In the genomic region with DNA sequence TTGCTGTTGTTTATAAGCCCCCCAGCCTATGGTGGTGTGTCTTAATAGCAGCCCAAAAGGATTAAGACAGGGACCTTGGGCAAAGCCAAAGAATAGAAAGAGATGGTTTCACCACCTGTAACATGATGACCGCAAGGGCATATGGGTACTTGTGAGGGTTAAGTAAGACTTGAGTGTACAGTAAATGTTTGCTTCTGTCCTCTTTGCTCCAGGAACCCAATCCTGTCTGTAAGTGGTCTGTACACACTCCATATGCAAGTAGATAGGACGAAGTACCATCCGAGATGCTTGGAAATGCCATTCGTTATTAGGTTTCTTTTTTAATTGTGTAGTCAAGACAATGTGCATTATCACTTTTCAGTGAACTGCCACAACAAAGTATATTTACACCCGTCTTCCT, we compare ENCODE assay signal across 24 mouse cellular contexts. TPM values are rescaled to one million over a fixed set of nuclear protein-coding genes. Genes with fewer than 3 reads are reported as not detected.
"Had no signal": no experiment of that assay in that cellular context is flagged by ENCODE, and none has a peak within 500 bp of the region (broad histone marks: within the 10 kb centered on the region; RNA-seq: fewer than 3 reads in every experiment).

No protein-coding gene starts in this region.

- H3K9ac ChIP-seq: heart, embryonic 12.5 days; hindbrain, embryonic 12.5 days; hindbrain, embryonic 14.5 days; intestine, embryonic 15.5 days; limb, embryonic 12.5 days had no signal

- ATAC-seq: inflammation-experienced regulatory T-cells, adult 6 months; intestine, embryonic 15.5 days; intestine, postnatal 0 days had no signal

- H3K36me3 ChIP-seq: heart, embryonic 10.5 days; heart, embryonic 12.5 days; hindbrain, embryonic 10.5 days; hindbrain, embryonic 12.5 days; intestine, embryonic 15.5 days; limb, embryonic 10.5 days; limb, embryonic 12.5 days had no signal

- H3K4me2 ChIP-seq: heart, embryonic 12.5 days; hindbrain, embryonic 12.5 days; hindbrain, embryonic 14.5 days; intestine, embryonic 15.5 days; limb, embryonic 12.5 days had no signal

- DNase-seq: gastrocnemius, adult 2 months; heart, adult 18-20 months; heart, postnatal 10 days; heart, postnatal 4 days; kidney, adult 18-20 months; kidney, adult 8-10 months; kidney, postnatal 10 days; kidney, postnatal 25 days; kidney, postnatal 4 days had no signal

- H3K27me3 ChIP-seq: heart, embryonic 12.5 days; hindbrain, embryonic 12.5 days; intestine, embryonic 15.5 days; limb, embryonic 12.5 days had no signal

- H3K4me1 ChIP-seq: intestine, embryonic 15.5 days; limb, embryonic 10.5 days; limb, embryonic 12.5 days had no signal

- H3K9me3 ChIP-seq: heart, embryonic 10.5 days; heart, embryonic 12.5 days; hindbrain, embryonic 10.5 days; hindbrain, embryonic 12.5 days; intestine, embryonic 15.5 days; limb, embryonic 10.5 days; limb, embryonic 12.5 days had no signal

- H3K27ac ChIP-seq: heart, embryonic 10.5 days; hindbrain, embryonic 10.5 days; hindbrain, embryonic 12.5 days; hindbrain, embryonic 14.5 days; intestine, embryonic 15.5 days; limb, embryonic 10.5 days; limb, embryonic 12.5 days had no signal

- H3K4me3 ChIP-seq: heart, embryonic 10.5 days; heart, embryonic 12.5 days; hindbrain, embryonic 10.5 days; hindbrain, embryonic 12.5 days; intestine, embryonic 15.5 days; left cerebral cortex, adult 2 months; limb, embryonic 10.5 days; limb, embryonic 12.5 days had no signal

RNA-seq across cellular contexts. Expression of a gene that starts 44.4 kb away (rescaled TPM):
- total RNA-seq: layer of hippocampus, postnatal 10 days; left cerebral cortex, postnatal 36 days had no signal
- polyA plus RNA-seq: forebrain, embryonic 16.5 days; inflammation-experienced regulatory T-cells, adult 6 months; intestine, postnatal 0 days; kidney, embryonic 14.5 days; limb, embryonic 12.5 days had no signal
